Mouse (Mus musculus): ENCODE measurements at regions not wholly inside any gene's neighbourhood (a gene's known extent, or its start where the extent isn't known, plus 50 kb on each side); places are given as distances from the start of the nearest gene placed in this dataset.

GRCm38 (mm10) chr1:14064856-14065255 is 2028.3 kb downstream of the 4930444P10Rik start:
- TF ChIP-seq CTCF (IDR thresholded peaks at IDR 0.05) (no peak), POLR2A (IDR thresholded peaks at IDR 0.05; ENCODE audit: insufficient read depth, low read depth, low read length) (no peak), EP300 (IDR thresholded peaks at IDR 0.05; ENCODE audit: insufficient read depth, low read depth, low read length) (no peak)

All from heart, adult 2 months (tissue).